Mouse (Mus musculus) megakaryocyte, embryonic 14.5 days (primary cell): ENCODE measurements at regions not wholly inside any gene's neighbourhood (a gene's known extent, or its start where the extent isn't known, plus 50 kb on each side); places are given as distances from the start of the nearest gene placed in this dataset.

Experiments used
- FLI1 ChIP-seq: IDR thresholded peaks from 2 replicates; pipeline ENCODE4 v1.6.1; 2012; ENCODE audit warnings: low read length, inconsistent platforms, mixed read lengths
- GATA1 ChIP-seq: IDR thresholded peaks from 3 replicates; pipeline ENCODE4 v1.6.1; 2012; ENCODE audit warnings: mixed read lengths, low read length, inconsistent platforms, borderline replicate concordance

DNA sequence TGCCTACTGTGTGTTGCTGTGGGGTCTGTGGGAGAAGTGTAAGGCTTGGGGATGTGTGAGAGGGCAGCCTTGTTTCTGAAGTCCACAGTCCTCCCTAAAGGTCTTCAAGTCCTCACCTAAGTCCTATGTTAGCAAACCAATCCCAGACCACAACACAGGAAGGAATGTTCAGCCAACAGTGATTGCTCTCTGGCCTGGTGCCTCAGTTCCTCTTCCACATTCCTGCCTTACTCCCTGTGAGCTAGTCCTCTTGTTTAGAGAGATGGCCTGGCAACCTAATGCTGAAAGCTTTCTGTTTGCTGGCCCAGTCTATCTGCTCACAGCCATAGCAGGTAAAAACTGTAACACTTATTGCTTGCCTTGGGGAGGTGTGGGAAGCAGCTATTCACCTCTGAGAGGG lies 58.4 kb upstream of the Habp2 start:
- TF ChIP-seq GATA1, result no peak
- no peak for TF ChIP-seq FLI1
